In genomic region chr19:32211293-32211585, GRCm38 (mm10) we compare ENCODE assay signal across 8 mouse cellular contexts.
A peak's percentile ranks its signal among the peaks of the same experiment; 100 is the strongest.
DNase-seq lines count a peak whose midpoint lies in the region; ATAC-seq and TF ChIP-seq lines count a peak whose summit lies in the region.

No protein-coding gene starts in this region.

- peak overlapping the region; percentile 57 for H3K4me3 ChIP-seq in heart, embryonic 11.5 days (ENCODE audit: low read depth, low read length)
- peak overlapping the region; percentile 62; the same call in 1 of the 2 replicates for H3K4me3 ChIP-seq in thymus, adult 2 months (ENCODE audit: control insufficient read depth, insufficient read depth, low read length)
- H3K4me3 ChIP-seq in limb, embryonic 15.5 days: peak overlapping the region; percentile 58

- DNase-seq in heart, postnatal 36 days: no peak
- DNase-seq in thymus, adult 2 months: no peak
- DNase-seq in thymus, adult 18-20 months: no peak
- no peak for DNase-seq in adrenal gland, adult 8-10 months
- DNase-seq in adrenal gland, postnatal 10 days: no peak
- DNase-seq in adrenal gland, postnatal 25 days: no peak

- H3K4me1 ChIP-seq in heart, embryonic 11.5 days (ENCODE audit: control insufficient read depth, insufficient read depth, low read length): peaks cover 16% of the 10 kb centered on the region
- H3K4me1 ChIP-seq in thymus, adult 2 months (replicated peaks; ENCODE audit: control insufficient read depth, insufficient read depth, low read length): peaks cover 8% of the 10 kb centered on the region
- H3K4me1 ChIP-seq in limb, embryonic 15.5 days: peaks cover 4% of the 10 kb centered on the region; the same call in 1 of the 2 replicates

- H3K36me3 ChIP-seq in heart, embryonic 11.5 days (ENCODE audit: control insufficient read depth, insufficient read depth, low read length): no peaks in the 10 kb centered on the region
- no peaks in the 10 kb centered on the region for H3K36me3 ChIP-seq in thymus, adult 2 months (ENCODE audit: control insufficient read depth, insufficient read depth, low read length)
- H3K36me3 ChIP-seq in limb, embryonic 15.5 days: no peaks in the 10 kb centered on the region

- ATAC-seq in heart, embryonic 11.5 days (replicated peaks; ENCODE audit: insufficient number of reproducible peaks, low FRiP score, low TSS enrichment): peak; percentile 62
- peak; percentile 45; the same call in 1 of the 2 replicates for ATAC-seq in limb, embryonic 15.5 days (ENCODE audit: insufficient number of reproducible peaks, low FRiP score, low TSS enrichment, low read depth)

- no peak for TF ChIP-seq POLR2A in thymus, adult 2 months (IDR thresholded peaks at IDR 0.05; ENCODE audit: control insufficient read depth, extremely low read depth, insufficient read depth, low read length, poor library complexity)

- H3K27ac ChIP-seq in heart, embryonic 11.5 days (ENCODE audit: low read depth, low read length): peak overlapping the region; percentile 81
- H3K27ac ChIP-seq in thymus, adult 2 months (ENCODE audit: control insufficient read depth, insufficient read depth, low read length): no peak overlapping the region
- H3K27ac ChIP-seq in limb, embryonic 15.5 days: peak overlapping the region; percentile 94

- H3K4me2 ChIP-seq in heart, embryonic 11.5 days: peak overlapping the region; percentile 93
- peak overlapping the region; percentile 67 for H3K4me2 ChIP-seq in limb, embryonic 15.5 days

- H3K27me3 ChIP-seq in heart, embryonic 11.5 days (ENCODE audit: control insufficient read depth, insufficient read depth, low read length): no peaks in the 10 kb centered on the region
- H3K27me3 ChIP-seq in thymus, adult 2 months (ENCODE audit: control insufficient read depth, insufficient read depth, low read length): no peaks in the 10 kb centered on the region
- no peaks in the 10 kb centered on the region for H3K27me3 ChIP-seq in limb, embryonic 15.5 days

- intact Hi-C loops in heart, postnatal 36 days (cut with DNase I): loop anchor here (5.0 kb wide), 2 partner anchors 111 to 176 kb away; partner anchors contain the start of gene Sgms1

- no peaks in the 10 kb centered on the region for H3K9me3 ChIP-seq in heart, embryonic 11.5 days (replicated peaks; ENCODE audit: control insufficient read depth, low read length)
- H3K9me3 ChIP-seq in limb, embryonic 15.5 days: no peaks in the 10 kb centered on the region

- H3K9ac ChIP-seq in heart, embryonic 11.5 days (ENCODE audit: low read depth, low read length): peak overlapping the region; percentile 73
- H3K9ac ChIP-seq in limb, embryonic 15.5 days: no peak overlapping the region

- TF ChIP-seq CTCF in thymus, adult 2 months (IDR thresholded peaks at IDR 0.05; ENCODE audit: borderline replicate concordance, control insufficient read depth, extremely low read depth, insufficient read depth, low read length, poor library complexity): no peak
